Mouse (Mus musculus) thymus, postnatal 0 days (tissue): ENCODE data around the gene Atp6v0e. TPM values are rescaled to one million over a fixed set of nuclear protein-coding genes. Genes with fewer than 3 reads are reported as not detected.

Experiments
- DNase-seq: peaks from one replicate; pipeline ENCODE4 v3.0.0-alpha.2; 2015; ENCODE audit warnings: low spot score
- polyA plus RNA-seq: library from polyadenylated mRNA; unstranded; fragments of >200 nt; fragmentation: Nextera tagmentation; extraction: Ambion mirVana; gene quantifications from 2 replicates; pipeline ENCODE4 v1.2.1, GENCODE M21; 2015

Atp6v0e gene
- polyA plus RNA-seq, 1 experiment from 2014 or later = 352 TPM

GRCm38 (mm10) chr17:26639791-26640190 is 23.2 kb upstream of the Atp6v0e start:
- no peak for DNase-seq

- no peak for DNase-seq
These were observed 22.7 kb upstream of the Atp6v0e start for GRCm38 (mm10) chr17:26640286-26640740.

- no peak for DNase-seq
These were observed 19.6 kb upstream of the Atp6v0e start for GRCm38 (mm10) chr17:26643456-26643855.

- no peak for DNase-seq
These were observed 19.0 kb upstream of the Atp6v0e start for GRCm38 (mm10) chr17:26643993-26644392.

- no peak for DNase-seq
These were observed 18.3 kb upstream of the Atp6v0e start for GRCm38 (mm10) chr17:26644509-26645410.

GRCm38 (mm10) chr17:26645411-26645854 is 17.6 kb upstream of the Atp6v0e start:
- DNase-seq = no peak

GRCm38 (mm10) chr17:26647283-26647682 is 15.7 kb upstream of the Atp6v0e start:
- no peak for DNase-seq

GRCm38 (mm10) chr17:26649565-26649964 is 13.5 kb upstream of the Atp6v0e start:
- no peak for DNase-seq

- DNase-seq = no peak
These were observed 12.3 kb upstream of the Atp6v0e start for GRCm38 (mm10) chr17:26650451-26651363.

GRCm38 (mm10) chr17:26658854-26659572 is 4.0 kb upstream of the Atp6v0e start:
- DNase-seq = no peak

- DNase-seq = no peak
These were observed 3.5 kb upstream of the Atp6v0e start for GRCm38 (mm10) chr17:26659573-26659915.

GRCm38 (mm10) chr17:26660192-26660912 is 2.7 kb upstream of the Atp6v0e start:
- DNase-seq = peak; percentile 72

- DNase-seq = no peak
These were observed 827 bp upstream of the Atp6v0e start for GRCm38 (mm10) chr17:26662204-26662603.

- DNase-seq = no peak
These were observed 2.6 kb downstream of the Atp6v0e start for GRCm38 (mm10) chr17:26665600-26665999.

- DNase-seq = no peak
These were observed 8.2 kb downstream of the Atp6v0e start for GRCm38 (mm10) chr17:26671268-26671667.

GRCm38 (mm10) chr17:26675845-26676244 is 12.8 kb downstream of the Atp6v0e start:
- DNase-seq = no peak

GRCm38 (mm10) chr17:26676252-26676615 is 13.2 kb downstream of the Atp6v0e start:
- DNase-seq = peak; percentile 94

- no peak for DNase-seq
These were observed 13.8 kb downstream of the Atp6v0e start for GRCm38 (mm10) chr17:26676616-26677376.

GRCm38 (mm10) chr17:26677711-26678637 is 14.9 kb downstream of the Atp6v0e start:
- DNase-seq = no peak
